Mouse (Mus musculus): ENCODE data around the gene Ntrk2.

DNA sequence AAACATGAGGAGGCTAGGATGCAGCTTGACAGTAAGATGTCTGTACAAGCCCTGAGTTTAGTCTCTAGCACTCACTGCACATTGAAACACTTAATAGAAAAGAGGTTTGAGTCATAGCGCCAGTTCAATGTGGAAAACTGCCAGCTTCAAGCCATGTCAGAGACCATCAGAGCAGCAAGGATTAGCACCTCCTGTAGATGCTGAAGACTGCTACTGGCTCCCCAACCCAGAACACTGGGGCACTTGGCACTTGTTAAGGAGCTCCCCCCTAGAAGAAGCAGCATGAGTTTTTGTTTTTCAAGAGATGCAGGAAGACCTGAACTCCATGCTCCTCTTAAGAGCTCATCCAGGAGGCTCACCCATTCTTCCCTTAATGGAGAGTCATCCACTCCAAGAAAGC lies 251.5 kb downstream of the Ntrk2 start:
- TF ChIP-seq POLR2A (IDR thresholded peaks at IDR 0.05; ENCODE audit: extremely low read depth, insufficient read depth, low read length) (no peak), CTCF (IDR thresholded peaks at IDR 0.05; ENCODE audit: low read depth, low read length) (no peak)
